Mouse (Mus musculus) gastrocnemius, postnatal 10 days (tissue): ENCODE measurements around the gene Tusc1. TPM values are rescaled to one million over a fixed set of nuclear protein-coding genes. Genes with fewer than 3 reads are reported as not detected.

Experiments used
- DNase-seq: peaks from one replicate; pipeline ENCODE4 v3.0.0; 2021; ENCODE audit warnings: mixed read lengths
- long read RNA-seq, 2 experiments: library from polyadenylated mRNA; stranded (forward); transcript quantifications; one replicate each; pipeline ENCODE4 v2.0.0; 2021
- total RNA-seq, 2 experiments: library from RNA; stranded (reverse); gene quantifications; 2 replicates each; pipeline ENCODE4 v1.2.3; 2021

The Tusc1 gene
- total RNA-seq = 1 to 10 TPM; 4.4 to 5.3 TPM
- long read RNA-seq, experiment 1, transcript Tusc1-201 (1 exons, 1,374 nt) = major isoform, 14 of 14 reads
- long read RNA-seq, experiment 1, partial matches to known transcripts = 0 of 14 reads
- long read RNA-seq, experiment 1, other reads (novel, unspliced or antisense) = 0 of 14 reads
- long read RNA-seq, experiment 2, transcript Tusc1-201 (1 exons, 1,374 nt) = major isoform, 7 of 7 reads
- long read RNA-seq, experiment 2, partial matches to known transcripts = 0 of 7 reads
- long read RNA-seq, experiment 2, other reads (novel, unspliced or antisense) = 0 of 7 reads

- peak; percentile 89 for DNase-seq
Measured at GRCm38 (mm10) chr4:93335118-93336003, at the start of gene Tusc1. Gene Tusc1 (minus strand): TSS chr4:93335511.

DNA sequence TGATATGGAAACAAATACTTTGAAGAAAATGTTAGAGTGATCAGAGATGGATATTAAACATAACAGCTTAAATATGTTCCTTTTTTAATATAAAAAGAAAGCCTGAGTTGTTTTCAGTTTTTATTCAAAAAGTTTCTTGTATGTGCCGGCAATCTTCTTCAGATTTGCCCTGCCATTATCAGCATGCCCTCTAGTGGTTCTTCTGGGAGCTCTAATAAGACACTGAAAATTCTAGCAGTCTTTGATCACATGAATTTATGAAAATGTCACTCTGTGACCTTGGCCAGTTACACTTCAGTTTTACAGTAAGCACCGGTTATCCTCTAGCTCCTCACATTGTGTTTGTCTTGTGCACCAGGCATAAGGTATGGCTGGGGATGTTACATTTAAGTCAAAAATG, 17.6 kb upstream of the Tusc1 start:
- no peak for DNase-seq

- DNase-seq = no peak
Measured at GRCm38 (mm10) chr4:93344357-93344756, 9.0 kb upstream of the Tusc1 start.

- DNase-seq = no peak
Measured at GRCm38 (mm10) chr4:93341568-93341967, 6.3 kb upstream of the Tusc1 start.

- no peak for DNase-seq
Measured at GRCm38 (mm10) chr4:93337977-93338376, 2.7 kb upstream of the Tusc1 start.

DNA sequence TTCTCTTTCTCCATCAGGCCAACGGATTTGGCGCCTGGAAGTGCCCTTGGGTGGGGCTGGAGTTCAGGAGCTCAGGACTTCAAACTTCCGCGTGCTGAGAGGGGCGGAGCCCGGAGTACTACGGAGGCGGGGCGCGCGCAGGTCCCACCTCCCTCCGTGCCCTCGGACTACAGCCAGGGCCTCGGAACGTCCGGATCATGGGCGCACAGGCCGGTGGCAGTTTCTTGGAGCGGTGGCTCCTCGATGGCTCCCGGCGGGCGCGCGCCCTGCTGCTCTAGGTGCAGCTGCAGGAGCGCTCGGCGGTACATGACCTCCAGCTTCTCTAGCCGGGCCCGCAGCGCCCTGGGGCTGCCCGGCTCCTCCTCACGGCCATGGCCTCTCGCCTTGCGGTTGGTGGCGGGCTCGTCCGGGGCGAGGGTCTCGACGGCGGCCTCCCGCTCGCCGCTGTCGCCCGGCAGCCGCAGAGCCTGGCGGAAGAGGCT, 634 bp downstream of the Tusc1 start:
- peak; percentile 80 for DNase-seq

GRCm38 (mm10) chr4:93307486-93307885, 27.8 kb downstream of the Tusc1 start:
- no peak for DNase-seq

DNA sequence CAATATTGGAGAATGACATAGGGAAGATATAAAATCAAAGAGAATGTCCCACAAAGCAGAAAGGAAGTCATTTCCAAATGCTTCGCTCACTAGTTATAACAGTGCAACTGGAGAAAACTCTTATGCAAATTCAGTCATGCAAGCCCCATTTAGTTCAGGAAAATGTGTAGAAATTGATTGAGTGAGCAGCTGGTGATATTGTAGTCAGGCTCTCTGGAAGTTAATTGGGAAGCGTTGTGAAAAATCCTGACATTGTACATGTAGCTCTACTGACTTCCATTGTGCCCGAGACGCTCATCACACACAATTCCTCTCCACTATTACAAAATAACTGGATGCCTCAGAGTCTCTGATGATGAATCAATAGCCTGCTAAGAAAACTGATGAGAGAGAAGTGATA, 49.2 kb downstream of the Tusc1 start:
- DNase-seq = no peak
